Mouse (Mus musculus): ENCODE data around the gene Pou1f1. TPM values are rescaled to one million over a fixed set of nuclear protein-coding genes. Genes with fewer than 3 reads are reported as not detected.

The Pou1f1 gene
- polyA plus RNA-seq (2012), result not detected in 2 replicates

DNA sequence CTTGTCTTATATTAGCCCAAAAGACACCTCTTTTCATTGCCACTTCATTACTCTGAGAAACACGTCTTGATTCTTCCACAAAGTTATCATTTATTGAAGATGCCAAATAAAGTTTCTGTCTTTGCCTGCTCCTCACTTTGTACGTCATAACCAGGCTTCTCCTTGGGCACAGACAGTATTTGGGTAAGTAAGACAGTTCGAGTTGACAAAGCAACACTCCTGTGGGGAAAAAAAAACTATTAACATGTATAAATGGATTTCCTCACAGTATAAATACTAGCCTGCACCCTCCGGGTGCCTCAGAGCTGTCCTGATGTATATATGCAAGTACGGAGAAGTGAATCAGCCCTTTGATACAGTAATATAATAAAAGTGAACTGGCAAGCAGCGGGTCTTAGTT, at the start of gene Pou1f1:
Pou1f1 (plus strand) TSS at position 301 of the 400 bp plus-strand sequence.
- no peak for TF ChIP-seq GATA1 (IDR thresholded peaks at IDR 0.05; ENCODE audit: low read length)

DNA sequence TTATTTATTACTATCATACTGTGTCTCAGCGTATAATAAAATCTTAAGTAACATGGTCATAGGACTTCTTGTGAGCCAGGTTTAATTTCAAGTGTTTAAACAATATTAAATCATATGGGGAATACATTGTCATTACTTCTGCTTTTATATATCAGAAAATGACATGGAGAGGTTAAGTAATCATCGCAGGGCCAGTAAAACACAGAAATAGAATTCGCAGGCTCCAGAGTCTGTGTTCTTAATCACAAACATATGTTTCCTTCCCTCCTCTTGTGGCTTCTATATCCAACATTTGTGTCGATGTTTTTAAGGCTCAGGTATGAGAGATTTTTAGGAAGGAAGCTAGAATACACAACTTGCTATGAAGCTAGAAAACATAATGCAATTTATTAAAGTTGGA, 49.7 kb upstream of the Pou1f1 start:
- no peak for TF ChIP-seq GATA1 (IDR thresholded peaks at IDR 0.05; ENCODE audit: low read length)

- no peak for TF ChIP-seq GATA1 (IDR thresholded peaks at IDR 0.05; ENCODE audit: low read length)
Observed at GRCm38 (mm10) chr16:65472472-65473001, 47.8 kb upstream of the Pou1f1 start.

GRCm38 (mm10) chr16:65485726-65486125, 34.6 kb upstream of the Pou1f1 start:
- TF ChIP-seq GATA1 (IDR thresholded peaks at IDR 0.05; ENCODE audit: low read length), result no peak

GRCm38 (mm10) chr16:65496030-65496429, 24.3 kb upstream of the Pou1f1 start:
- no peak for TF ChIP-seq GATA1 (IDR thresholded peaks at IDR 0.05; ENCODE audit: low read length)

- TF ChIP-seq GATA1 (IDR thresholded peaks at IDR 0.05; ENCODE audit: low read length), result no peak
Observed at GRCm38 (mm10) chr16:65497049-65497448, 23.3 kb upstream of the Pou1f1 start.

DNA sequence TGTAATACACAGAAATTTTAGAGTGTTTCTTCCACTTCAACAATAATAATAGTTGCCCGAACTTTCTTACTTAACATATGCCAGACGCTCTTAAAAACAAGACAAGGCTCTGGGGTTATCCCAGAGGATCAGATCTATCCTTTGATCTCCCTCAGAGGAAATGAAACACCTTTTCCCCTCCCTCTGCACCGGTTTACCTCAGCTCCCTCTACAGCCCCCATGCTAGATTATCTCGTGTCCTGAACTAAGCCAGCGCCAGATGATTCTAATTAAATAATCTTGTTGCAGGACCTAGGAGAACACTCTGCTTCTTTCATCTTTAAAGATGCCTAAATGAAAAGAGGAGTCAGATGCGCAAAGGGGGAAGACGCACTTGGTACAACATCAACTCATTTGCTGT, 6.1 kb upstream of the Pou1f1 start:
- no peak for TF ChIP-seq GATA1 (IDR thresholded peaks at IDR 0.05; ENCODE audit: low read length)

DNA sequence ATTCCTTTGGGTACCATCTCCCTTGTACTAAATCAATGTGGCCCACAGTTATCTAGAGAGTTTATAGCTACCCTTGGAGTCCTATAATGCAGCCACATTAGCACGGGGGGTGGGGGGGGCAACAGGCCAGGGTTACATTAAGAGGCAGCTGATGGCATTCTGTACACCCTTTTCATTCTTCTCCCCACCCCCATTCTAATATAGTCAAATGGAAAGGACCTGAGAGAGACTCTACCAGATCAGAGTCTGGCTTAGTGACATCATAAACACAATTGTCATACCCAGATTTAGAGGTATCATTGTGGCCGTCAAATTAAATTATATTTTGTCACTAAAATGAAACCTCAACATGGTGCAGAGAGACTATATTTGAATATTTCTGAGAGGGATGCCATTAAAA, 5.7 kb downstream of the Pou1f1 start:
- no peak for TF ChIP-seq GATA1 (IDR thresholded peaks at IDR 0.05; ENCODE audit: low read length)

- TF ChIP-seq GATA1 (IDR thresholded peaks at IDR 0.05; ENCODE audit: low read length), result no peak
Observed at GRCm38 (mm10) chr16:65526695-65527094, 6.4 kb downstream of the Pou1f1 start.

- TF ChIP-seq GATA1 (IDR thresholded peaks at IDR 0.05; ENCODE audit: low read length), result no peak
Observed at GRCm38 (mm10) chr16:65529589-65529988, 9.3 kb downstream of the Pou1f1 start.

DNA sequence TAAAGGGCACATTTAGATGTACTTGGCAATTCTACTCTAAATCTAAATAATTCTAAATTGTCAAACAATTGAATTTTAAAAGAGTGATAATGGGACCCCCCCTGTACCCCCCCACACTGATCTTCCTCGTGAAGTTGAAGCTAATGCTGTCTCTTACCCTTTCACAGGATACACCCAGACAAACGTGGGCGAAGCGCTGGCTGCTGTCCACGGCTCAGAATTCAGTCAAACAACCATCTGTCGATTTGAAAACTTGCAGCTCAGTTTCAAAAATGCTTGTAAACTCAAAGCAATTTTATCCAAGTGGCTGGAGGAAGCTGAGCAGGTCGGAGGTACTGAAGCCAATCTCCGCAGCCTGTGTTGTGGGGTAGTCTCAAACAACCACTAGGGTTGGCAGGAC, 11.4 kb downstream of the Pou1f1 start:
- no peak for TF ChIP-seq GATA1 (IDR thresholded peaks at IDR 0.05; ENCODE audit: low read length)

- no peak for TF ChIP-seq GATA1 (IDR thresholded peaks at IDR 0.05; ENCODE audit: low read length)
Observed at GRCm38 (mm10) chr16:65533315-65533999, 13.1 kb downstream of the Pou1f1 start.

DNA sequence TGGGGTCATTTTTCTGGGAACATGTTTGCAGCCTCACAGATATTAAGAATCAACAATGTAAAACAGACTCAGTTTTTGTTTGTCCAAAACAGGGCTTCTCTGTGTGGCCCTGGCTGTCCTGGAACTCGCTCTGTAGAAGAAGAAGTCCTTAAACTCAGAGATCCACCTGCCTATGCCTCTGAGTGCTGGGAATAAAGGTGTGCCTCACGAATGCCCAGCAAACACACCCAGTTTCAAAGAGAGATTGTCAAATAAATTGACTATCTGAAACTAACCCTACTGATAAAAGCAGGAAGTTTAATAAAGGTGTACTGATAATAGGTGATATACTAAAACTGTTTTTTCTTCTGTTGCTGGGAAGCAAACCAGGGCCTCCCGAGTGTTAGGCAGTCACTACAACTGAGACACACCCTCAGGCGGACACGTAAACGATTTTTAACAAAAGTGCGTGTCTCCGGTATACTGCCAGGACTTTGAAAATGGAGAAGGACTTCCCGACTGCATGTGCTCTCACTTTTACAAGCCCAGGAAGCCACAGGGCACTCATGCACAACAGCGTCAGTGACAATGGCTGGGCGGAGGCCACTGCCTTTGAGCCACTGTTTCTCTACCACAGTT, 23.5 kb downstream of the Pou1f1 start:
- no peak for TF ChIP-seq GATA1 (IDR thresholded peaks at IDR 0.05; ENCODE audit: low read length)

DNA sequence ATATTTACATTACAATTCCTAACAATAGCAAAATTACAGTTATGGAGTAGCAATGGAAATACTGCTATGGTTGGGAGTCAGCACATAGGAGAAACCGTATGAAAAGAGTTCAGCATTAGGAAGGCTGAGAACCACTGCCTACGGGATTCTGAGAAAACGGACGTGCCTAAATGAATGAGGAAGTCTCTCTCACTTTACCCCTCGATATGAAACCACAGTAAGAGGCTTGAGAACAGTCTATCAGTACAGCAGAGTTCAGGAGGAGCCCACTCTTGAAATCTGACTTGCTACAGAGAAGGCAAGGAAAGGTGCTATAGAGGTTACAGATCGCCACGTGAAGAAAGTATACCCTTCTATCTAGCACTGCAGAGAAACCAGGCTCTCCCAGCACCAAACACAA, 28.6 kb downstream of the Pou1f1 start:
- TF ChIP-seq GATA1 (IDR thresholded peaks at IDR 0.05; ENCODE audit: low read length), result no peak

- TF ChIP-seq GATA1 (IDR thresholded peaks at IDR 0.05; ENCODE audit: low read length), result no peak
Observed at GRCm38 (mm10) chr16:65550814-65551213, 30.5 kb downstream of the Pou1f1 start.

GRCm38 (mm10) chr16:65554267-65554666, 34.0 kb downstream of the Pou1f1 start:
- TF ChIP-seq GATA1 (IDR thresholded peaks at IDR 0.05; ENCODE audit: low read length), result no peak

DNA sequence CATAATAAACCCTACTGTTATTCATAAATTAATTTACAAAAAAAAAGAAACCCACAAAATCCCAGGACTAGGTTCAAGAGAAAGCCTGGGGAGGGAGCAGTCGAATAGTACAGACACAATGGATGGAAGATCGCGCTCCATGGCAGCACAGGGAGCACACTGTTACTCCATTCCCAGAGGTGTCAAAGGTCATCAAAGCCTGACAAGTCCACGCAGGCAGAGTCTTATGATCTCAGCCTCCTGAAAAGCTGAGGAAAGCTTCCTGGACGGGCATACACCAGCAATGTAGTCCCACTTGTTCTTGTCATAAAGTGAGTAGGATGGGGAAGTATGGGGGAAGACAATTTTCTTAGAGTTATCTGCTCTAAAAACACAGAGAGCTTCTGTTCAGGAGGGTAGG, 37.1 kb downstream of the Pou1f1 start:
- no peak for TF ChIP-seq GATA1 (IDR thresholded peaks at IDR 0.05; ENCODE audit: low read length)

Measured in G1E-ER4 (cell line).